Mouse (Mus musculus) heart, adult 2 months (tissue): Measurements from ENCODE around the gene Zdhhc13.

Source experiments
- CTCF ChIP-seq: fragments of 200-600 bp; IDR thresholded peaks from 2 replicates; pipeline ENCODE4 v1.8.1; 2022; ENCODE audit warnings: antibody characterized with exemption, mild to moderate bottlenecking, moderate library complexity
- EP300 ChIP-seq: fragments of 200-500 bp; IDR thresholded peaks from 2 replicates; pipeline ENCODE4 v1.6.1; 2011; ENCODE audit warnings: low read depth, low read length, control low read depth; ENCODE audit not compliant: insufficient read depth

- TF ChIP-seq CTCF (no peak), EP300 (no peak)
These were observed 62.8 kb downstream of the Zdhhc13 start for GRCm38 (mm10) chr7:48851529-48852104.
